Mouse (Mus musculus) midbrain, embryonic 12.5 days (tissue): Measurements from ENCODE around the gene Orai1. TPM values are rescaled to one million over a fixed set of nuclear protein-coding genes. Genes with fewer than 3 reads are reported as not detected.

Experiments
- ATAC-seq: fragments of 200-750 bp; cut with Nextera tagmentation; 2 replicates; pipeline ENCODE4 v1.8.0; 2017; ENCODE audit warnings: low read depth, moderate TSS enrichment, moderate library complexity; ENCODE audit not compliant: low FRiP score
- H3K27ac ChIP-seq: fragments of 300-500 bp; sonication (generic); replicated peaks from 2 replicates; pipeline ENCODE4 v1.5.1; 2016; ENCODE audit warnings: mild to moderate bottlenecking
- H3K27me3 ChIP-seq: fragments of 300-500 bp; sonication (generic); 2 replicates; pipeline ENCODE4 v1.6.1; 2016; ENCODE audit warnings: mild to moderate bottlenecking
- H3K36me3 ChIP-seq: fragments of 300-500 bp; sonication (generic); 2 replicates; pipeline ENCODE4 v1.6.1; 2016
- H3K4me1 ChIP-seq: fragments of 300-500 bp; sonication (generic); 2 replicates; pipeline ENCODE4 v1.6.1; 2016
- H3K4me2 ChIP-seq: fragments of 300-500 bp; sonication (generic); replicated peaks from 2 replicates; pipeline ENCODE4 v1.6.1; 2016; ENCODE audit warnings: mild to moderate bottlenecking, moderate library complexity
- H3K4me3 ChIP-seq: fragments of 300-500 bp; sonication (generic); 2 replicates; pipeline ENCODE4 v1.5.1; 2016; ENCODE audit warnings: mild to moderate bottlenecking
- H3K9ac ChIP-seq: fragments of 300-500 bp; sonication (generic); replicated peaks from 2 replicates; pipeline ENCODE4 v1.6.1; 2016; ENCODE audit warnings: mild to moderate bottlenecking, moderate library complexity
- H3K9me3 ChIP-seq: fragments of 300-500 bp; sonication (generic); 2 replicates; pipeline ENCODE4 v1.6.1; 2016; ENCODE audit warnings: mild to moderate bottlenecking
- WGBS: fragments of 180-500 bp; shearing (Covaris S2); methylation state at CpG from one replicate; pipeline ENCODE4 v1.1.7; 2016; 5-methylcytosine and 5-hydroxymethylcytosine counted together
- polyA plus RNA-seq: library from polyadenylated mRNA; unstranded; fragments of >200 nt; fragmentation: Nextera tagmentation; extraction: Ambion mirVana; gene quantifications from 2 replicates; pipeline ENCODE4 v1.2.1, GENCODE M21; 2016

Gene Orai1
- polyA plus RNA-seq, 1 experiment from 2014 or later: 11.7 TPM

DNA sequence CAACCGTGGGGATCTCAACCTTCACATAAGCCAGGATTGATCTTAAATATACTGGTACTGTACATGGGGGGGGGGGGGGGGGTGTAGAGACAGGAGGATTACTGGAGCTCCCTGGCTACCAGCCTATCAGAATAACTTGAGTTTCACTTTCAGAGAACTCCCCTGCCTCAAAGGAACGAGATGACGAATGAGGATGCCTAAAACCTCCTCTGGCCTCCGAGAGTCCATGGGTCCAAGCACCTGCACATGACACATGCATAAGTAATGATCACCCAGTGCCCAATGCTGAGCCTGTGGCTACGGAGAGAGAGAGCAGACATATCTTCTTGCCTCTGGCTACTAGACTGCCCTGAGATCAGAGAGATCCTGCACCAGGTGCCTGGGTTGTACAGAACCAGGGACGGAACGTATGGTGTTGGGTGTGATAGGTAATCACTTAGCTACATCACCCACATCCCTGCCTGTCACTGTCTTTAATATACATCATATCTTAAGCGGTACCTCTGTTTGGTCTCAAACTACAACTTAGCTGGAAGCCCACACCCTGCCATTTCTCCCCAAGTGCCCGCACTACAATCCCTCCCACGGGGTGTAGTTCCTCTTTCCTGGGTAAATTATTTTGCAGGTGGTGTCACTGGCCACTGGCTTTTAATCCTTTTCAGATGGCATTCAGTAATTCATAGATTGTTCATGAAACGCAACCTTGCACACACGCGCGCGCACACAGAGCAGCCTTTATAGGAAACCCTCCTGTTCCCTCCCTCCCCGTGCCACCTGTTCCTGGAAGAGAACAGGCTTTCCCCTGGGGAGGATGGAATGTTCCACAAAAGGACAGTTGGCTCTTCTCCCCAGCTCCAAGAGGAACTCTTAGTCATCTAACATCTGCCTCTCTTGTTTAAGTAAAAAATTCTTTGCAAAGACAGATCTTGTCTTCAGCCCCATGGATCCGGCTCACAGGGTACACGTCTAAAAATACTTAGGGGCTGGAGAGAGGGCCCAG, 17.4 kb upstream of the Orai1 start:
- H3K4me1 ChIP-seq: peaks cover 10% of the 10 kb centered on the region
- no peak overlapping the region for H3K4me3 ChIP-seq
- no peaks in the 10 kb centered on the region for H3K36me3 ChIP-seq
- no peak for ATAC-seq
- 92% methylated on average over 18 of the region's 18 CpGs for WGBS
- H3K9me3 ChIP-seq: no peaks in the 10 kb centered on the region
- no peak overlapping the region for H3K9ac ChIP-seq
- no peak overlapping the region for H3K4me2 ChIP-seq
- H3K27me3 ChIP-seq: no peaks in the 10 kb centered on the region
- no peak overlapping the region for H3K27ac ChIP-seq

DNA sequence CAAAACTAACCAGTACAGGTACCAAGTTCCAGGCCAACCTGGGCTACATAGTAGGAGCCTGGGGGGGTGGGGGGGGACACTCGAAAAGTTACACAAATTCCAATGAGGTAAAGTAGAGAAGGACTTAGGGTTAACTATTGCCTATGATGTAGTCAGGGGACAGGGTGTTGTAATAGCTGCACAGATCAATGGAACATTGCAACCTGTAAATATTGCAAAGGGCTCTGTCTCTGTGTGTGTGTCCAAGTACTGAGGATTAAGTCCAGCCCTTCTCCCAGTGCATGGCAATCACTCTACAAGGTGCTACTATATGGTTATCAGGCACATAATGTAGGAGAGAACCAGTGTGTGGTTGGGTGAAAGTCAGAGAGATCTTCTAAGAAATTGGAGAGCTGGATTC, 14.0 kb upstream of the Orai1 start:
- WGBS: 64% methylated on average over 1 of the region's 1 CpGs
- H3K27ac ChIP-seq: no peak overlapping the region
- no peaks in the 10 kb centered on the region for H3K27me3 ChIP-seq
- H3K4me1 ChIP-seq: no peaks in the 10 kb centered on the region; the same call in 1 of the 2 replicates
- ATAC-seq: no peak
- H3K4me2 ChIP-seq: no peak overlapping the region
- H3K36me3 ChIP-seq: no peaks in the 10 kb centered on the region
- no peaks in the 10 kb centered on the region for H3K9me3 ChIP-seq
- H3K9ac ChIP-seq: no peak overlapping the region
- no peak overlapping the region for H3K4me3 ChIP-seq

DNA sequence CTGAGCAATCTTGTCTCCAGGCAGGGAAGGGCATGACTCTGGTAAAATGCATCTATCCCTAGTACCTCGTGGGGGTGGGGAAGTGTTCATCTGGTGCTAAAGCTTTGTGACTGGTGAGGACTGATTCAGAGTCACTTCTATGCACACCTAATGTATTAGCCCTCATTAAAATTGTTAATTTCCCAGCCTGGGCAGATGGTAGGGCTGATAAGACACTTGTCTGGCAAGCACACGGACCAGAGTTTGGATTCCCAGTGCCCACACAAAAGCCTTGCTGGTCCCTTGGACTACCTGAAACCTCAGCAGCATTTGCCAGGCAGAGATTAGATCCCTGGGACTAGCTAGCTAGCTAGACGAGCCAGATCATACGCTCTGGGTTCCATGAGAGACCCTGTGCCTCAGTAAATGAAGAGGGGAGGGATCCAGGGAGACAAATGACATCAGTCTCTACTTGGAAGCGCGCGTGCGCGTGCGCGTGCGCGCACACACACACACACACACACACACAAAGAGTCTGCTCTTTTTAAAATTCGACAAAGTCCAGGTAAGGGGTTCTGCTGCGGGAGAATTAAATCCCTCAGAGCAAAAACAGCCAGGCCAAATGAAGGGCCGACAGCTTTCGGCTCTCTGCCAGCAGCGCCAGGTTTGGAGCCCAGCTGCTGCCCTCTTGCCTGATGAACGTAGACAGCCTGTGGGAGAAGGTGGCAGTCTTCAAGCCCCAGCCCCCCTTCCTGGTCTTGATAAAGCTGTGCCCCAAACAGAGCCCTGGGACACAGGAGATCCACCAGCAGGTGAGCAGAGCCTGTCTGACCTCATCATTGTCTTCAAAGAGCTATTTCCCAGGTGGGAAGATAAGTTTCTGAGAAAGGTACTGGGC, 8.9 kb upstream of the Orai1 start:
- 62% methylated on average over 19 of the region's 19 CpGs for WGBS
- ATAC-seq: no peak
- H3K4me2 ChIP-seq: 0 out of 2 replicates have a peak overlapping the region, but pooled peaks have one; percentile 2
- H3K27ac ChIP-seq: 0 out of 2 replicates have a peak overlapping the region, but pooled peaks have one; percentile 15
- H3K4me1 ChIP-seq: no peaks in the 10 kb centered on the region; the same call in 1 of the 2 replicates
- no peaks in the 10 kb centered on the region for H3K27me3 ChIP-seq
- H3K9ac ChIP-seq: no peak overlapping the region
- H3K9me3 ChIP-seq: no peaks in the 10 kb centered on the region
- no peaks in the 10 kb centered on the region for H3K36me3 ChIP-seq
- H3K4me3 ChIP-seq: no peak overlapping the region

DNA sequence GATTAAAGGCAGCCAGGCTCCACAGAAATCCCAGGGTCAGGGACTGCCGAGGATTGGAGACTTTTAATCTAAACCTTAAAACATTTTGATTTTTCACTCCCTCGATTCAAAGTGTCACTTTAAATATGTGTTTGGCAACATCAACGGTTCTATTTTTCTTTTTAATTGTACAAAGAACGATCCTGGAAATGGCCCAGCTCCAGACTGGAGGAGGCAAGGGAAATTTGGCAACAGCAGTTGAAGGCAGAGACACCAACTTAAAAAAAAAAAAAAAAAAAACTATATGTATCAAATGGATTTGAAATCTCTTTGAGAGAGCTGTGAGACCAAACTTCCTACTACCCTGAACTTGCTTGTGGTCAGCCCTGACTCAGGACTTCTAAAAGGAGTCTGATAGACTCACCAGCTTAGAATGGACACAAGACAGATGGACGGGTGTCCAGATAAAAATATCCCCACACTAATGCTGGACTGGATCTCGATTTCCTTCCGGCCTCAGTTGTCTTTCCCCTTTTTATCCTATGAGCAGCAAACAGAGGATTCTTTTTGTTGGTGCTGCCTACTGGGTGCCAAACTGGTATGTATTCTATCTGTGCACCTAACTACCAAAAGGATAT, 5.9 kb upstream of the Orai1 start:
- ATAC-seq: no peak
- H3K9ac ChIP-seq: no peak overlapping the region
- H3K9me3 ChIP-seq: no peaks in the 10 kb centered on the region
- no peak overlapping the region for H3K4me3 ChIP-seq
- WGBS: 79% methylated on average over 7 of the region's 7 CpGs
- H3K36me3 ChIP-seq: no peaks in the 10 kb centered on the region
- H3K4me2 ChIP-seq: no peak overlapping the region
- H3K27ac ChIP-seq: no peak overlapping the region
- H3K4me1 ChIP-seq: no peaks in the 10 kb centered on the region
- no peaks in the 10 kb centered on the region for H3K27me3 ChIP-seq

DNA sequence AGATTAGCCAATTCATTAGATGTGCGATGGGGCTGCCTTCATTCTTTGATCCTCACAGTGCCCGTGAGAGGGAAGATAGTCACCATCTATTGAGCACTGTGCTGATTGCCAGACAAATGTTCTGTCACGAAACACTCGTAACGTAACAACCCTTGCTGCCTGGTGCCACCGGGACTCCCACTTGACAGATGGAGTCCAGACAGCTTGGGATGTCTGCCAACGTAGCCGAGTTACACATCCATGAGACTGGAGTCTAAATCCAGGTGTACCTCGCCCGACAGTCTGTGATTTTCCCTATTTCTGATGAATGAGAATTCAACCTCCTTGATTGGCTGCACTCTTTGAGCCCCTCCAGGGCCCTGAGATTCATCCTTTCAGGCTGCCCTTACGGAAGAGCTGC, 5.0 kb upstream of the Orai1 start:
- no peak overlapping the region for H3K9ac ChIP-seq
- peaks cover 4% of the 10 kb centered on the region for H3K4me1 ChIP-seq
- no peaks in the 10 kb centered on the region for H3K36me3 ChIP-seq
- WGBS: 88% methylated on average over 11 of the region's 11 CpGs
- ATAC-seq: no peak
- no peaks in the 10 kb centered on the region for H3K27me3 ChIP-seq
- no peak overlapping the region for H3K27ac ChIP-seq
- H3K4me2 ChIP-seq: no peak overlapping the region
- H3K9me3 ChIP-seq: no peaks in the 10 kb centered on the region
- H3K4me3 ChIP-seq: no peak overlapping the region

DNA sequence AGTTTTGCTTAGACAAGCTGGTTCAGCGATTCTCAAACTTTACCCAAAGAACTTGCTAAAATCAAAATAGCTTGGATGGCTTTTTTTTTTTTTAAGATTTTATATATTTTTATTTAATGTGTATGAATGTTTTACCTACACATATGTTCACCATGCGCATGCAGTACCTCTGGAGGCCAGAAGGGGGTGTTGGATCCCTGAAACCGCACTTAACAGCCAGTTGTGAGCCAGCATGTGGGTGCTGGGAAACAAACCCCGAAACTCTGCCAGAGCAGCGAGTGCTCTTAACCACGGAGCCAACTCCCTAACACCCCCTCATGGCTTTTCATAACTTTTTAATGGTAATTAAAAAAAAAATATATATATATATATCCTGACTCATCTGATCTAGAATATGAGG, 4.1 kb upstream of the Orai1 start:
- ATAC-seq: no peak
- no peaks in the 10 kb centered on the region for H3K27me3 ChIP-seq
- no peaks in the 10 kb centered on the region for H3K36me3 ChIP-seq
- no peak overlapping the region for H3K27ac ChIP-seq
- H3K4me2 ChIP-seq: no peak overlapping the region
- H3K9me3 ChIP-seq: no peaks in the 10 kb centered on the region
- no peak overlapping the region for H3K4me3 ChIP-seq
- H3K4me1 ChIP-seq: peaks cover 9% of the 10 kb centered on the region
- no peak overlapping the region for H3K9ac ChIP-seq
- 92% methylated on average over 6 of the region's 6 CpGs for WGBS

DNA sequence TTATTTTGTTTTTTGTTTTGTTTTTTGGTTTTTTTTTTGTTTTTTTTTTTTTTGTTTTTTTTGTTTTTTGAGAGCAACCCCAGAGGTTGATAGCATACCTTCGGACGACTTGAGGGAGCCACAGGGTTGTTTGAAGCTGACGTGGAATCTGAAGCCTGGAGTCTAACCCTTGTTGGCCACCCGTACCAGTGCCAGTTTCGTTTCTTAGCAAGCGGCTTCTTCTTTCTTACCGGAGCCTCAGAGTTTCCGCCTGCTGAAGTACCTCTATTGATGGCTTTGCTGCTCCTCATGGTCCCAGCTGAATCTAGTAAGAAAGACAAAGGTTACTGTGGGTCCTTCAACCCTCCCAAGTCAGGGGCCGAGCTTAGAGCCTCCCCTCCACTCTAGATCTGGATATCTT, 3.2 kb upstream of the Orai1 start:
- no peaks in the 10 kb centered on the region for H3K36me3 ChIP-seq
- 95% methylated on average over 9 of the region's 9 CpGs for WGBS

DNA sequence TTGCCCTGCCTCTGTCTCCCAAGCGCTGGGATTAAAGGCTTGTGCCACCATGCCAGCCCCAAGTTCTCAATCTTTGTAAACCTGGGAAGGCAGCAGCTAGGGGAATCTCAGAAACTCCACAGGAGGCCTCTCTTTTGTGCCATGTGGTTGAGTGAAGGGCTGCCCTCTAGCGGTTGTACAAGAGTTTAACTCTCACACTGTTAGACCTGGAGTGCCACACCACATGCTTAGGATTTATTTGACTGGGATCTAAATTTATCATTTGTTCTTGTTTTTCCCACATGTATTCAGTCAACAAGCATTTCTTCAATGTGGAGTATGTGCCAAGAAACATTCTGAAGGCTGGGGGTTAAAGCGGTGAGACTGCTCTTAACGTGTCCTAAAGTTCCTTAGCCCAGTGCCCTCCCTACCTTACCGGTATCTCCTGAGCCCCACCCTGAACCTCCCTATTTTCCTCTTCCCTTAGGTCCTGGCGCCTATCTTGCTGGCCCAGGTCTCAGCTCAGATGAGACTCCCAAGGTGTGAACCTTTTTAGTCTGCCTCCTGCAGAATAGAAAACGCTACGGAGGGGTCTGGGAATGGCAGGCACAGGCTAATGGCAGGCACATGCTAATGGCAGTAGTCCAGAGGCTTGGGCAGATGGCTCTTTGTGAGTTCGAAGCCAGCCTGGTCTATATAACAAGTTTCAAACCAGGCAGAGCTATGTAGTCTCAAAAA, 1.1 kb upstream of the Orai1 start:
- Histone ChIP-seq H3K9me3 (no peaks in the 10 kb centered on the region), H3K27me3 (no peaks in the 10 kb centered on the region), H3K9ac (no peak overlapping the region), H3K4me2 (no peak overlapping the region), H3K36me3 (no peaks in the 10 kb centered on the region), H3K4me1 (peaks cover 21% of the 10 kb centered on the region), H3K27ac (no peak overlapping the region), H3K4me3 (no peak overlapping the region)
- no peak for ATAC-seq
- WGBS: 64% methylated on average over 9 of the region's 9 CpGs

More for the DNA sequence above, 3.2 kb upstream of the Orai1 start:
- ATAC-seq: no peak
- no peak overlapping the region for H3K27ac ChIP-seq
- H3K4me2 ChIP-seq: no peak overlapping the region
- no peaks in the 10 kb centered on the region for H3K27me3 ChIP-seq
- peaks cover 16% of the 10 kb centered on the region for H3K4me1 ChIP-seq
- no peak overlapping the region for H3K4me3 ChIP-seq
- H3K9ac ChIP-seq: no peak overlapping the region
- no peaks in the 10 kb centered on the region for H3K9me3 ChIP-seq

DNA sequence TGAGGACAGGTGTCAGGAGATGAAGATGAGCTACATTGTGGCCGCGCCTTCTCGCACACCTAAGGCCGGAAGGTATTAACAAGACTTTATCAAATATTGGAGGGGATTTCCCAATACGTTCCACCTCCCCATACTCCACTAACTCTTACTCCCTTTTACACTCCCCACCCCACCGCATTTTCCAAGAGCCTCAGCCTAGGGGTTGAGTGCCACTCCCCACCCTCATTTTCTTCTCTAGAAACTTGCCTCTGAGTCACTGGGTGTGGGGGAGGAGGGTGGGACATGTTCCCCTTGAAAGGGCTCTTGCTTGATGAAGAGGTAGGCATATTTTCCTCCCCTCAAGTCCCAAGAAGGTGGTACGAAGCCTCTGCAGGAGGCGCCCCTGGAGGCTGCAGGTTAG, 1.0 kb downstream of the Orai1 start:
- H3K9ac ChIP-seq: peak overlapping the region; percentile 83; the same call in 1 of the 2 replicates
- H3K27ac ChIP-seq: no peak overlapping the region
- no peaks in the 10 kb centered on the region for H3K36me3 ChIP-seq
- WGBS: 21% methylated on average over 8 of the region's 8 CpGs
- H3K4me2 ChIP-seq: peak overlapping the region; percentile 68
- no peak for ATAC-seq
- peak overlapping the region; percentile 74 for H3K4me3 ChIP-seq
- H3K4me1 ChIP-seq: peaks cover 32% of the 10 kb centered on the region
- no peaks in the 10 kb centered on the region for H3K27me3 ChIP-seq
- no peaks in the 10 kb centered on the region for H3K9me3 ChIP-seq

DNA sequence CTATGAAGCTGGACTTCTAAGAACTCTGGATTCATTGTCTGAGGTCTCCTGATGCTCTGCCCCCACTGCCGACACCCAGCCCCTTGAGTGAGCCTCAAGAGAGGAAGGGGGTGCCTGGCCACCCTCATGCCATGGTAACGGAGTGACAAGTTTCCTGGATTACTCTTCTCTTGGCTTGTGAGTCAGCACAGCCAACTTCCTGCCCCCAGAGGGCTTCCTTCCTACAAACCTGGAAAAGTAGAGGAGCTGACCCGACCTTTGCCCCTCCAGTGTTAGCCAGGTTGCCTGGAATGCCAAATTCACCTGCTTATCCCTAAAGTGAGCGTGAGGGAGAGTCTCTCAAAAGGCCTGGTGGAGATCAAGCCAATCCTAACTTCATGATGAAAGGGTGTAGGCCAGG, 2.6 kb downstream of the Orai1 start:
- H3K27ac ChIP-seq: no peak overlapping the region
- WGBS: 81% methylated on average over 4 of the region's 4 CpGs

DNA sequence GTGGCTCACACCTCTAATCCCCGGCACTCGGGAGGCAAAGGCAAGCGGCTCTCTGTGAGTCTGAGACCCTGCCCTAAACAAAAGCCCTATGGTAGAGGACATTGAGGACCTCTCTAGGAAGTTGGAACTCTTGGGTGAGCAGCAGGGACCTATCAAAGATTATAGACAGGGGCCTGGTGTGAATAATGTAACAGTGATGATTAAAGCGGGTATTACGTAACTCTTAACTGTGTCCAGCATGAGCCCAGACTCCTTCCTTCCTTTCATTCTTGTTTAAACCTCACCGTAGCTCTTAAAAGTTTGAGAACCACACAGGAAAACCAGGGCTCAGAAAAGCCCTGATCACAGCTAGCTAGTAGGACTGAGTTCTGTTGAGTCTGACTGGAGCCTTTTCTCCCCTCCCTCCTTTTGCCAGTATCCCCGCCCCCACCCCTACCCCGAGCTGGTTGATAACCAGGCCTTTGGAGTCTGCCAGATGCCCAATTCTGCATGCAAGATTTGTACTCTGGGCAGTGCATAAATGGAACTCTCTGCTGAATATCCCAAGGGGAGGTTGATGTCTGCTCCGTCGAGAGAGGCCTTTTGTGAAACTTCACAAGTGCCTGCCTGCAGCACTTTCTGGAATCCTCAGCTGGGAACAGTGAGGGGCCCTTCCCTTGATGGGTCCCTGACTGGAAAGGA, 4.6 kb downstream of the Orai1 start:
- 49% methylated on average over 10 of the region's 10 CpGs for whole genome bisulfite sequencing
- Histone ChIP-seq H3K4me2 (0 out of 2 replicates have a peak overlapping the region, but pooled peaks have one; percentile 9), H3K4me3 (no peak overlapping the region), H3K4me1 (peaks cover 30% of the 10 kb centered on the region), H3K27ac (peak overlapping the region; percentile 69), H3K27me3 (no peaks in the 10 kb centered on the region), H3K9ac (no peak overlapping the region), H3K36me3 (no peaks in the 10 kb centered on the region), H3K9me3 (no peaks in the 10 kb centered on the region)
- ATAC-seq: peak; percentile 17; the same call in 1 of the 2 replicates

More for the DNA sequence above, 2.6 kb downstream of the Orai1 start:
- Histone ChIP-seq H3K9ac (no peak overlapping the region), H3K4me1 (peaks cover 32% of the 10 kb centered on the region), H3K4me3 (no peak overlapping the region), H3K9me3 (no peaks in the 10 kb centered on the region), H3K36me3 (no peaks in the 10 kb centered on the region), H3K4me2 (no peak overlapping the region), H3K27me3 (no peaks in the 10 kb centered on the region)
- no peak for ATAC-seq
